Mouse (Mus musculus): Measurements from ENCODE around the gene Ptprf. TPM values are rescaled to one million over a fixed set of nuclear protein-coding genes. Genes with fewer than 3 reads are reported as not detected.

Gene Ptprf
- polyA plus RNA-seq, 1 experiment from 2014 or later: 82.7 TPM

- H3K36me3 ChIP-seq: peaks cover 62% of the 10 kb centered on the region
- no peak overlapping the region for H3K9ac ChIP-seq
- no peak overlapping the region for H3K4me2 ChIP-seq
- H3K4me1 ChIP-seq: peaks cover 55% of the 10 kb centered on the region
- H3K4me3 ChIP-seq: no peak overlapping the region
- H3K9me3 ChIP-seq: no peaks in the 10 kb centered on the region
- H3K27me3 ChIP-seq: no peaks in the 10 kb centered on the region
- 0 out of 2 replicates have a peak, but pooled peaks have one; percentile 23 for ATAC-seq (ENCODE audit: insufficient number of reproducible peaks, low FRiP score, low TSS enrichment, low read depth)
- 33% methylated on average over 6 of the region's 6 CpGs for WGBS
- H3K27ac ChIP-seq: peak overlapping the region; percentile 72
These were observed 21.2 kb downstream of the Ptprf start for GRCm38 (mm10) chr4:118269999-118270398.

GRCm38 (mm10) chr4:118268429-118269212 lies 22.6 kb downstream of the Ptprf start:
- Histone ChIP-seq H3K27ac (peak overlapping the region; percentile 55; the same call in 1 of the 2 replicates), H3K9me3 (no peaks in the 10 kb centered on the region), H3K4me2 (no peak overlapping the region), H3K9ac (no peak overlapping the region), H3K27me3 (no peaks in the 10 kb centered on the region), H3K4me1 (peaks cover 43% of the 10 kb centered on the region), H3K36me3 (peaks cover 57% of the 10 kb centered on the region), H3K4me3 (no peak overlapping the region)
- no peak for ATAC-seq (ENCODE audit: insufficient number of reproducible peaks, low FRiP score, low TSS enrichment, low read depth)
- WGBS: 80% methylated on average over 14 of the region's 14 CpGs

- Histone ChIP-seq H3K4me1 (peaks cover 61% of the 10 kb centered on the region), H3K36me3 (peaks cover 37% of the 10 kb centered on the region), H3K9ac (no peak overlapping the region), H3K4me3 (no peak overlapping the region), H3K4me2 (0 out of 2 replicates have a peak overlapping the region, but pooled peaks have one; percentile 10), H3K9me3 (no peaks in the 10 kb centered on the region), H3K27ac (peak overlapping the region; percentile 57), H3K27me3 (no peaks in the 10 kb centered on the region)
- no peak for ATAC-seq (ENCODE audit: insufficient number of reproducible peaks, low FRiP score, low TSS enrichment, low read depth)
- 20% methylated on average over 15 of the region's 15 CpGs for WGBS
These were observed 25.6 kb downstream of the Ptprf start for GRCm38 (mm10) chr4:118265557-118265956.

- Histone ChIP-seq H3K27me3 (no peaks in the 10 kb centered on the region), H3K4me1 (peaks cover 51% of the 10 kb centered on the region), H3K36me3 (peaks cover 25% of the 10 kb centered on the region), H3K9me3 (no peaks in the 10 kb centered on the region), H3K4me2 (0 out of 2 replicates have a peak overlapping the region, but pooled peaks have one; percentile 87), H3K27ac (peak overlapping the region; percentile 54; the same call in 1 of the 2 replicates), H3K4me3 (no peak overlapping the region), H3K9ac (no peak overlapping the region)
- 46% methylated on average over 13 of the region's 13 CpGs for WGBS
- ATAC-seq (ENCODE audit: insufficient number of reproducible peaks, low FRiP score, low TSS enrichment, low read depth): no peak
These were observed 29.3 kb downstream of the Ptprf start for GRCm38 (mm10) chr4:118261771-118262473.

- Histone ChIP-seq H3K4me3 (peak overlapping the region; percentile 48), H3K36me3 (peaks cover 31% of the 10 kb centered on the region), H3K27me3 (no peaks in the 10 kb centered on the region), H3K4me2 (peak overlapping the region; percentile 87), H3K4me1 (peaks cover 52% of the 10 kb centered on the region), H3K9me3 (no peaks in the 10 kb centered on the region), H3K9ac (no peak overlapping the region), H3K27ac (peak overlapping the region; percentile 54)
- 31% methylated on average over 5 of the region's 5 CpGs for WGBS
- peak; percentile 8; the same call in 1 of the 2 replicates for ATAC-seq (ENCODE audit: insufficient number of reproducible peaks, low FRiP score, low TSS enrichment, low read depth)
These were observed 29.9 kb downstream of the Ptprf start for GRCm38 (mm10) chr4:118261291-118261690.

- H3K4me2 ChIP-seq: peak overlapping the region; percentile 87
- peak; percentile 64 for ATAC-seq (ENCODE audit: insufficient number of reproducible peaks, low FRiP score, low TSS enrichment, low read depth)
- H3K4me1 ChIP-seq: peaks cover 50% of the 10 kb centered on the region
- peaks cover 35% of the 10 kb centered on the region for H3K36me3 ChIP-seq
- no peaks in the 10 kb centered on the region for H3K27me3 ChIP-seq
- under 1% methylated on average over 39 of the region's 39 CpGs for WGBS
- peak overlapping the region; percentile 48 for H3K4me3 ChIP-seq
- H3K27ac ChIP-seq: peak overlapping the region; percentile 54
- H3K9ac ChIP-seq: peak overlapping the region; percentile 37
- H3K9me3 ChIP-seq: no peaks in the 10 kb centered on the region
These were observed 30.5 kb downstream of the Ptprf start for GRCm38 (mm10) chr4:118260551-118261267.

GRCm38 (mm10) chr4:118259782-118260463 lies 31.3 kb downstream of the Ptprf start:
- peak overlapping the region; percentile 48 for H3K4me3 ChIP-seq
- no peak; the same call in 1 of the 2 replicates for ATAC-seq (ENCODE audit: insufficient number of reproducible peaks, low FRiP score, low TSS enrichment, low read depth)
- H3K27me3 ChIP-seq: no peaks in the 10 kb centered on the region
- H3K4me1 ChIP-seq: peaks cover 43% of the 10 kb centered on the region
- H3K36me3 ChIP-seq: peaks cover 42% of the 10 kb centered on the region
- H3K4me2 ChIP-seq: peak overlapping the region; percentile 87; the same call in 1 of the 2 replicates
- no peak overlapping the region for H3K9ac ChIP-seq
- no peaks in the 10 kb centered on the region for H3K9me3 ChIP-seq
- WGBS: 80% methylated on average over 8 of the region's 8 CpGs
- H3K27ac ChIP-seq: no peak overlapping the region

GRCm38 (mm10) chr4:118257977-118258376 lies 33.2 kb downstream of the Ptprf start:
- Histone ChIP-seq H3K9me3 (no peaks in the 10 kb centered on the region), H3K4me3 (no peak overlapping the region), H3K27ac (no peak overlapping the region), H3K4me2 (no peak overlapping the region), H3K36me3 (peaks cover 41% of the 10 kb centered on the region), H3K27me3 (no peaks in the 10 kb centered on the region), H3K9ac (no peak overlapping the region), H3K4me1 (peaks cover 40% of the 10 kb centered on the region)
- 96% methylated on average over 5 of the region's 5 CpGs for WGBS
- no peak for ATAC-seq (ENCODE audit: insufficient number of reproducible peaks, low FRiP score, low TSS enrichment, low read depth)

- WGBS: 88% methylated on average over 10 of the region's 10 CpGs
- H3K9ac ChIP-seq: no peak overlapping the region
- no peak overlapping the region for H3K4me2 ChIP-seq
- H3K4me3 ChIP-seq: no peak overlapping the region
- ATAC-seq (ENCODE audit: insufficient number of reproducible peaks, low FRiP score, low TSS enrichment, low read depth): no peak
- H3K27me3 ChIP-seq: no peaks in the 10 kb centered on the region
- H3K27ac ChIP-seq: no peak overlapping the region
- peaks cover 34% of the 10 kb centered on the region for H3K4me1 ChIP-seq
- peaks cover 44% of the 10 kb centered on the region for H3K36me3 ChIP-seq
- H3K9me3 ChIP-seq: no peaks in the 10 kb centered on the region
These were observed 33.8 kb downstream of the Ptprf start for GRCm38 (mm10) chr4:118257416-118257815.

- H3K4me1 ChIP-seq: peaks cover 22% of the 10 kb centered on the region
- no peak overlapping the region for H3K9ac ChIP-seq
- ATAC-seq (ENCODE audit: insufficient number of reproducible peaks, low FRiP score, low TSS enrichment, low read depth): no peak
- H3K36me3 ChIP-seq: peaks cover 56% of the 10 kb centered on the region
- no peak overlapping the region for H3K4me3 ChIP-seq
- WGBS: 42% methylated on average over 12 of the region's 12 CpGs
- H3K27me3 ChIP-seq: no peaks in the 10 kb centered on the region
- no peak overlapping the region for H3K4me2 ChIP-seq
- H3K27ac ChIP-seq: no peak overlapping the region
- no peaks in the 10 kb centered on the region for H3K9me3 ChIP-seq
These were observed 35.0 kb downstream of the Ptprf start for GRCm38 (mm10) chr4:118256217-118256616.

- H3K27me3 ChIP-seq: no peaks in the 10 kb centered on the region
- no peak for ATAC-seq (ENCODE audit: insufficient number of reproducible peaks, low FRiP score, low TSS enrichment, low read depth)
- peaks cover 10% of the 10 kb centered on the region for H3K4me1 ChIP-seq
- H3K36me3 ChIP-seq: peaks cover 68% of the 10 kb centered on the region
- H3K4me3 ChIP-seq: no peak overlapping the region
- no peak overlapping the region for H3K9ac ChIP-seq
- no peak overlapping the region for H3K4me2 ChIP-seq
- no peaks in the 10 kb centered on the region for H3K9me3 ChIP-seq
- 79% methylated on average over 5 of the region's 5 CpGs for WGBS
- no peak overlapping the region for H3K27ac ChIP-seq
These were observed 36.3 kb downstream of the Ptprf start for GRCm38 (mm10) chr4:118254953-118255352.

All from limb, embryonic 15.5 days (tissue).